Mouse (Mus musculus) olfactory bulb, adult 2 months (tissue): Measurements from ENCODE around the gene Pde10a.

Experiments
- CTCF ChIP-seq: fragments of 200-500 bp; IDR thresholded peaks from 2 replicates; pipeline ENCODE4 v1.5.1; 2012; ENCODE audit warnings: low read depth, mild to moderate bottlenecking, low read length, moderate library complexity; ENCODE audit not compliant: insufficient read depth
- POLR2A ChIP-seq: fragments of 200-500 bp; IDR thresholded peaks from 2 replicates; pipeline ENCODE4 v1.6.1; 2012; ENCODE audit warnings: mild to moderate bottlenecking, low read depth, low read length, moderate library complexity; ENCODE audit not compliant: insufficient read depth

- TF ChIP-seq CTCF (no peak), POLR2A (no peak)
These were observed 23.6 kb downstream of the Pde10a start for GRCm38 (mm10) chr17:8548733-8549132.
